Mouse (Mus musculus) ES-Bruce4 (cell line): ENCODE measurements around the gene Mepe.

ENCODE experiments used
- CTCF ChIP-seq: IDR thresholded peaks from one replicate; pipeline ENCODE4 v1.8.1; 2011; ENCODE audit warnings: low read depth, low read length
- EP300 ChIP-seq: IDR thresholded peaks from 2 replicates; pipeline ENCODE4 v1.6.1; 2011; ENCODE audit warnings: low read depth, low read length; ENCODE audit not compliant: insufficient read depth
- POLR2A ChIP-seq: IDR thresholded peaks from one replicate; pipeline ENCODE4 v1.8.1; 2011; ENCODE audit warnings: low read length; ENCODE audit not compliant: insufficient read depth

DNA sequence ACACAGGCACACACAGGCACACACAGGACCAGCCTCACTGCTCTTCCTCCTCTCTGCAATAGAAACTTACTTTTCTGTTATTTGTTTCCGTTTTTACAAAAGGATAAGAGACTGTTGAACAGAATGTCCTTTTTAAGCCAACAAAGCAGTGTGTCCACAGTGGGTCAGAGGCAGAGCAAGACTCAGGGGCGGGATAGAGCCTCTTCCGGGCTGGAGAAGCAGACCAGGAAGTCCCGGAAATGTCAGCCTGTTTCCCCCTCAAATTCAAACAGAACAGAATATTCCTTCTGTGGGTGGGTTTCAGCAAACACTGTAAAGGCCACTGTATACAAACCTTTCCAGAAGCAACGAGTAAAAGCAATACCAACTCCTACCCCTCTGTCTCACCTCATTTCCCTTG lies 26.7 kb downstream of the Mepe start:
- TF ChIP-seq CTCF (no peak), EP300 (no peak), POLR2A (no peak)
